Mouse (Mus musculus) heart, embryonic 14.5 days (tissue): ENCODE measurements around the gene Rbm45. TPM values are rescaled to one million over a fixed set of nuclear protein-coding genes. Genes with fewer than 3 reads are reported as not detected.

Experiments
- polyA plus RNA-seq: library from polyadenylated mRNA; unstranded; fragments of >200 nt; fragmentation: Nextera tagmentation; extraction: Ambion mirVana; gene quantifications from 2 replicates; pipeline ENCODE4 v1.2.1, GENCODE M21; 2014

Rbm45 gene
- polyA plus RNA-seq, 1 experiment from 2014 or later: 14.9 TPM

Other genes with a start within 250 kb of the Rbm45 start
- gene Pde11a, start 31.2 kb upstream of the Rbm45 start, polyA plus RNA-seq: 0.08 and 0.09 TPM in 2 replicates
- gene Cyct, start 9.5 kb upstream of the Rbm45 start, polyA plus RNA-seq: not detected in 2 replicates
- 3.5 and 5.9 TPM in 2 replicates for gene Osbpl6, start 36.5 kb downstream of the Rbm45 start, polyA plus RNA-seq